Mouse (Mus musculus): ENCODE data around the gene Dapk1. TPM values are rescaled to one million over a fixed set of nuclear protein-coding genes. Genes with fewer than 3 reads are reported as not detected.
A peak's percentile ranks its signal among the peaks of the same experiment; 100 is the strongest.
"Not testable (repeated sequence)": the region's sequence is repeated elsewhere in the genome, so short reads cannot be mapped to it uniquely, and the experiment has no call there.

Dapk1 gene
- total and polyA plus RNA-seq, 3 experiments, result 26.0 to 27.1 (median 26.3) TPM

DNA sequence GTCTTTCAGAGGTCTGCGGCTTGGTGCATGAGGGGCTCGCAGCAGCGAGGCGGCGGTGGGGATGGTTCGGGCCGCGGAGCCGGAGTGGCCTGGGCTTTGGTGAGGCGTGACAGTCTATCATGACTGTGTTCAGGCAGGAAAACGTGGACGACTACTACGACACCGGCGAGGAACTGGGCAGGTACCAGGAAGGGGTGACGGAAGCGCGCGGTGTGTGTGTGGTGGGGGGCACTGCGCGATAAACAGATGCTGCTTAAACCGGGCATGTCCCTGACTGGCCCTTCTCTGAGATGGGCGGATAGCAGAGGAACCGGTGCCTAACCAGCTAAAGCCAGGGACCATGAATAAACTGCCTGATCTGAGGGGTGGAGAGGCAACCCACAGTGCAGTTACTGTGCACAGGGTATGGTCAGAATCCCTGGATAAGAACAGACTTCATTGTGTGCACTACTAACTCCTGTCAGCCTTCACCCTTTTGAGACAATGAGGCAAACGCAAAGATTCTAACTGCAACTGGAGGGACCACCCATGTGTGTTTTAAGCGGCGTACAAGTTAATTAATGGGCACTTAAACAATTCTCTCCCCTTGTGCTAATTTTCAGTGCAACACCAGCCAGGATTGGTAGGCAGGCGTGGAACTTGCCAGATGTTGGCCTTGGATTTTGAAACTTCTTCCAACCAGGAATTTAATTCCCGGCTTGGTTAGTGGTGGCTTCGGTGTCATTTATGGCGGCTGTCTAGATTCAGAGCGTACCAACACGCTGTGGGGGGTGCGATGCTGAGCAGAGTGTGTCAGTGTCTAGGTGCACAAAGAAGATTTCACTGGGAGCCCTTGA is 887 bp downstream of the Dapk1 start:
- Histone ChIP-seq H3K36me3 (ENCODE audit: control insufficient read depth, insufficient read depth, low read length) (no peaks in the 10 kb centered on the region), H3K27me3 (ENCODE audit: control insufficient read depth, insufficient read depth, low read length) (no peaks in the 10 kb centered on the region), H3K4me3 (peak overlapping the region; percentile 77), H3K79me2 (replicated peaks; ENCODE audit: control insufficient read depth, insufficient read depth, low read length) (no peaks in the 10 kb centered on the region; the same call in 1 of the 2 replicates), H3K27ac (peak overlapping the region; percentile 85), H3K4me1 (ENCODE audit: control insufficient read depth, insufficient read depth, low read length) (no peaks in the 10 kb centered on the region), H3K9ac (ENCODE audit: low read depth, low read length) (peak overlapping the region; percentile 96)
- TF ChIP-seq EP300 (IDR thresholded peaks at IDR 0.05; ENCODE audit: insufficient read depth, low read depth, low read length) (no peak), CTCF (IDR thresholded peaks at IDR 0.05) (no peak), POLR2A (IDR thresholded peaks at IDR 0.05; ENCODE audit: insufficient read depth, low read depth, low read length) (no peak)
- peak; percentile 53 to 65 for DNase-seq
- intact Hi-C loops (cut with DNase I), result loop anchor here (1.0 to 5.0 kb wide), 6 partner anchors 22 to 136 kb away; no protein-coding TSS in a partner anchor
- WGBS, result 15% methylated on average over 34 of the region's 34 CpGs

- no peak for DNase-seq
- TF ChIP-seq POLR2A (IDR thresholded peaks at IDR 0.05; ENCODE audit: insufficient read depth, low read depth, low read length) (no peak), CTCF (IDR thresholded peaks at IDR 0.05) (no peak), EP300 (IDR thresholded peaks at IDR 0.05; ENCODE audit: insufficient read depth, low read depth, low read length) (no peak)
- Histone ChIP-seq H3K36me3 (ENCODE audit: control insufficient read depth, insufficient read depth, low read length) (no peaks in the 10 kb centered on the region), H3K27me3 (ENCODE audit: control insufficient read depth, insufficient read depth, low read length) (no peaks in the 10 kb centered on the region), H3K4me1 (ENCODE audit: control insufficient read depth, insufficient read depth, low read length) (no peaks in the 10 kb centered on the region), H3K79me2 (replicated peaks; ENCODE audit: control insufficient read depth, insufficient read depth, low read length) (no peaks in the 10 kb centered on the region; the same call in 1 of the 2 replicates), H3K9ac (ENCODE audit: low read depth, low read length) (no peak overlapping the region), H3K27ac (peak overlapping the region; percentile 85), H3K4me3 (peak overlapping the region; percentile 77)
- WGBS, result 66% methylated on average over 5 of the region's 5 CpGs
- intact Hi-C loops (cut with DNase I), result loop anchor here (2.0 to 5.0 kb wide), 5 partner anchors 22 to 124 kb away; no protein-coding TSS in a partner anchor
Observed at GRCm38 (mm10) chr13:60603252-60603562, 1.5 kb downstream of the Dapk1 start.

GRCm38 (mm10) chr13:60607411-60607810 is 5.7 kb downstream of the Dapk1 start:
- Histone ChIP-seq H3K4me3 (no peak overlapping the region), H3K27ac (no peak overlapping the region), H3K79me2 (replicated peaks; ENCODE audit: control insufficient read depth, insufficient read depth, low read length) (peaks cover 2% of the 10 kb centered on the region; the same call in 1 of the 2 replicates), H3K9ac (ENCODE audit: low read depth, low read length) (no peak overlapping the region), H3K27me3 (ENCODE audit: control insufficient read depth, insufficient read depth, low read length) (no peaks in the 10 kb centered on the region), H3K36me3 (ENCODE audit: control insufficient read depth, insufficient read depth, low read length) (no peaks in the 10 kb centered on the region), H3K4me1 (ENCODE audit: control insufficient read depth, insufficient read depth, low read length) (peaks cover 3% of the 10 kb centered on the region)
- TF ChIP-seq EP300 (IDR thresholded peaks at IDR 0.05; ENCODE audit: insufficient read depth, low read depth, low read length), result no peak
- TF ChIP-seq CTCF (IDR thresholded peaks at IDR 0.05), result no peak
- no peak for TF ChIP-seq POLR2A (IDR thresholded peaks at IDR 0.05; ENCODE audit: insufficient read depth, low read depth, low read length)
- DNase-seq, result no peak
- intact Hi-C loops (cut with DNase I), result no loop called here
- 92% methylated on average over 8 of the region's 8 CpGs for WGBS

DNA sequence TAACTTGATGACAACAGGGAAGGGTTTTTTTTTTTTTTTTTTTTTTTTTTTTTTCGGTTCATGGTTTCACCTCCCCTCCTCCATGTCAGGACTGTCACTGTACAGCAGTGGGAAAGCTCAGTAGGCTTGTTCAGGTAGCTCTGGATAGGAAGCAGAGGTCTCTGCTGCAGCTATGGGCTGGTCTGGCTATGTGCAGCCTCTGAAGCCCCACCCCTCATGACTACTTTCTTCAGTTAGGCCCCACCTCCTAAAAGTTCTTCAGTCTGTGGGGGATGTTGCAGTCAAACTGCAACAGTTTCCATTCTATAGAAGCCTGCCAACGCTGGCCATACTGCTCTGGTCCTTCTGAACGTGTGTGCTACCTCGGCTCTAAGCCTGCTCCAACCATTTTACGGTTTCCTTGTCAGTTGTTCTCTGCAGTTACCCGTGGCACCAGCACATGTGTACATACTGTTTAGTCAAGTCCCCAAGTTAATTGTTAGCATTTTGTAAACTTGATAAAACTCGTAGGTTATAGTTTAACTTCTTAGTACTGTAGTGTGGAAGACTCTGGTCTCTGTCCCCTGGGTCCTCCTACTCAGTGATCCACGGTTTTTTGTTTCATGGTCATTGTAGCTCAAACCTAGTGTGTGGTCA is 6.8 kb downstream of the Dapk1 start:
- H3K27me3 ChIP-seq (ENCODE audit: control insufficient read depth, insufficient read depth, low read length), result no peaks in the 10 kb centered on the region
- intact Hi-C loops (cut with DNase I), result no loop called here
- H3K4me3 ChIP-seq, result no peak overlapping the region
- no peak overlapping the region for H3K9ac ChIP-seq (ENCODE audit: low read depth, low read length)
- TF ChIP-seq EP300 (IDR thresholded peaks at IDR 0.05; ENCODE audit: insufficient read depth, low read depth, low read length) (no peak), CTCF (IDR thresholded peaks at IDR 0.05) (no peak), POLR2A (IDR thresholded peaks at IDR 0.05; ENCODE audit: insufficient read depth, low read depth, low read length) (no peak)
- H3K4me1 ChIP-seq (ENCODE audit: control insufficient read depth, insufficient read depth, low read length), result peaks cover 3% of the 10 kb centered on the region
- no peak overlapping the region for H3K27ac ChIP-seq
- no peak for DNase-seq
- no peaks in the 10 kb centered on the region for H3K36me3 ChIP-seq (ENCODE audit: control insufficient read depth, insufficient read depth, low read length)
- WGBS, result 75% methylated on average over 8 of the region's 8 CpGs
- H3K79me2 ChIP-seq (replicated peaks; ENCODE audit: control insufficient read depth, insufficient read depth, low read length), result peaks cover 2% of the 10 kb centered on the region; the same call in 1 of the 2 replicates

DNA sequence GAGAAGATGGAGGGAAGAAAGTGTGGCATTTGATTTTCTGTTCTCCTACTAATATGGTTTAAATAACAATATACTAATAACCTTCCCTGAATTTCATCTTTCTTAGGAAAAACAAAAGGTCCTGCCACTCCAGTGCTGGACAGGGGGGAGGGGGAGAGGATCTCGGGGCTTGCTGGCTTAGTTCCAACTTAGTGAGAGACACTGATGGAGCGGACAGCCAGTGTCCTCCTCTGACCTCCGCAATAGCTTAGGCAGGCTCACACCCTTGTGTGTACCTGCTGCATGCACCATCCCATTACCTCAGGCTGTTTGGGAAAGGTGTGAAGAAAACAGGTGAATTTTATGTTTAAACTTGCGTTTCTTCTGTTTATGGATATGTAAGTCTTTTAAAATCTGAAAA is 7.5 kb downstream of the Dapk1 start:
- Histone ChIP-seq H3K36me3 (ENCODE audit: control insufficient read depth, insufficient read depth, low read length) (no peaks in the 10 kb centered on the region), H3K27ac (no peak overlapping the region), H3K79me2 (replicated peaks; ENCODE audit: control insufficient read depth, insufficient read depth, low read length) (peaks cover 2% of the 10 kb centered on the region; the same call in 1 of the 2 replicates), H3K4me1 (ENCODE audit: control insufficient read depth, insufficient read depth, low read length) (peaks cover 3% of the 10 kb centered on the region), H3K4me3 (no peak overlapping the region), H3K9ac (ENCODE audit: low read depth, low read length) (no peak overlapping the region), H3K27me3 (ENCODE audit: control insufficient read depth, insufficient read depth, low read length) (no peaks in the 10 kb centered on the region)
- no peak for DNase-seq
- TF ChIP-seq POLR2A (IDR thresholded peaks at IDR 0.05; ENCODE audit: insufficient read depth, low read depth, low read length) (no peak), EP300 (IDR thresholded peaks at IDR 0.05; ENCODE audit: insufficient read depth, low read depth, low read length) (no peak), CTCF (IDR thresholded peaks at IDR 0.05) (no peak)
- WGBS, result 58% methylated on average over 4 of the region's 4 CpGs
- intact Hi-C loops (cut with DNase I), result no loop called here

- H3K27me3 ChIP-seq (ENCODE audit: control insufficient read depth, insufficient read depth, low read length), result no peaks in the 10 kb centered on the region
- H3K36me3 ChIP-seq (ENCODE audit: control insufficient read depth, insufficient read depth, low read length), result no peaks in the 10 kb centered on the region
- TF ChIP-seq EP300 (IDR thresholded peaks at IDR 0.05; ENCODE audit: insufficient read depth, low read depth, low read length) (no peak), CTCF (IDR thresholded peaks at IDR 0.05) (no peak), POLR2A (IDR thresholded peaks at IDR 0.05; ENCODE audit: insufficient read depth, low read depth, low read length) (no peak)
- H3K4me1 ChIP-seq (ENCODE audit: control insufficient read depth, insufficient read depth, low read length), result peaks cover 3% of the 10 kb centered on the region
- H3K9ac ChIP-seq (ENCODE audit: low read depth, low read length), result no peak overlapping the region
- 43% methylated on average over 6 of the region's 6 CpGs for WGBS
- no peak for DNase-seq
- no peak overlapping the region for H3K4me3 ChIP-seq
- H3K79me2 ChIP-seq (replicated peaks; ENCODE audit: control insufficient read depth, insufficient read depth, low read length), result peaks cover 2% of the 10 kb centered on the region; the same call in 1 of the 2 replicates
- H3K27ac ChIP-seq, result no peak overlapping the region
- intact Hi-C loops (cut with DNase I), result no loop called here
Observed at GRCm38 (mm10) chr13:60610558-60610957, 8.8 kb downstream of the Dapk1 start.

- intact Hi-C loops (cut with DNase I); H3K4me3 ChIP-seq; DNase-seq; H3K79me2 ChIP-seq (replicated peaks; ENCODE audit: control insufficient read depth, insufficient read depth, low read length); H3K27me3 ChIP-seq (ENCODE audit: control insufficient read depth, insufficient read depth, low read length); H3K27ac ChIP-seq; H3K36me3 ChIP-seq (ENCODE audit: control insufficient read depth, insufficient read depth, low read length); H3K9ac ChIP-seq (ENCODE audit: low read depth, low read length); H3K4me1 ChIP-seq (ENCODE audit: control insufficient read depth, insufficient read depth, low read length): not testable (repeated sequence)
- 88% methylated on average over 6 of the region's 6 CpGs for WGBS
Observed at GRCm38 (mm10) chr13:60610971-60611370, 9.2 kb downstream of the Dapk1 start.

Measured in heart, adult 2 months (tissue).